Mouse (Mus musculus) frontal cortex, adult 2 months (tissue): ENCODE measurements around the gene Olfr768. TPM values are rescaled to one million over a fixed set of nuclear protein-coding genes. Genes with fewer than 3 reads are reported as not detected.
"Not testable (repeated sequence)": the region's sequence is repeated elsewhere in the genome, so short reads cannot be mapped to it uniquely, and the experiment has no call there.

ENCODE experiments used
- DNase-seq, 2 experiments: peaks; one replicate each; pipeline ENCODE4 v3.0.0; 2022; ENCODE audit warnings: low spot score in 1 of 2; ENCODE audit errors: extremely low spot score in 1 of 2
- polyA plus RNA-seq: library from polyadenylated mRNA; depleted of rRNA; stranded (reverse); fragments of >200 nt; gene quantifications from 2 replicates; pipeline ENCODE4 v1.2.3, GENCODE M21; 2012; rRNA removed

Olfr768 gene
- not detected in 2 replicates for polyA plus RNA-seq

GRCm38 (mm10) chr10:129099275-129099674 is at the start of gene Olfr768:
Gene Olfr768 (minus strand): TSS chr10:129099375.
- no peak for DNase-seq

DNA sequence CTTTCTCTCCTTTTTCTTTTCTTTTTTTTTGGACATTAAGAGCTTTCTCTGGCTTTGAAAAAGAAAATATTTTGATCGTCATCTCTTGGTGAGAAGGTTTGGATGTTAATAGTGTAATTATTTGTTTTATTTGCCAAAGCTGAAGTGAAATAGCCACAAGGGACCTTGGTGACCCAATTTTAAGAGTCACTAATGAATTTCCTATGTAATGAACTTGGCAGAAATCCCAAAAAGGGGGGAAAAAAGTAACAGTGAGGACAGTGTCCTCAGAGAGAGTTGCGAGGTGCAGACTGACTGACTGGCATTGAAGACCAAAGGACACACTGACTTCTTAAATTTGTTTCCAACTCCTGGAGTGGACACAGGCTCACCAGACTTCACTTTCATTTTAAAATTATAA is 39.7 kb upstream of the Olfr768 start, which contains the start of gene Olfr770:
Olfr770 (minus strand) TSS at position 101 of the 400 bp plus-strand sequence.
- DNase-seq = no peak

DNA sequence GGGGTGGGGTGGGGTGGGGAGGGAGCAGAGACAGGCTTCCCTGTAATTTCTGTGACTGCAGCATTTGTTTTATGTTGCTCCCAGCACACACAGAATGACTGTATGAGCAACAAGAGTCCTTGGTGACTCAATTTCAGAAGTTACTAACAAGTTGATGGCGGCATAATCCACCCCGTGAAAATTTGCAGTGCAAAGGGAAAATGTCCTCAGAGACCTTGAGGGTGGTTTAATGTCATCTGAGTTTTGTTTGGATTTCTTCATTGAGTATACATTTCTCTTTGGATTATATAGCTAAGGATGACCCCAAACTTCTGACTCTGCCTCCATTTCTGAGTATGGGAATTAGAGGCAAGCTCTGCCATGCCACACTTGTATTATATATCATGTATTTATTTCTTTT is 18.6 kb upstream of the Olfr768 start, which contains the start of gene Olfr769:
Olfr769 (minus strand) TSS at position 101 of the 400 bp plus-strand sequence.
- DNase-seq = no peak

- no peak for DNase-seq
Observed at GRCm38 (mm10) chr10:129115146-129115545, 16.0 kb upstream of the Olfr768 start.

- DNase-seq = no peak
Observed at GRCm38 (mm10) chr10:129101231-129101630, 2.1 kb upstream of the Olfr768 start.

DNA sequence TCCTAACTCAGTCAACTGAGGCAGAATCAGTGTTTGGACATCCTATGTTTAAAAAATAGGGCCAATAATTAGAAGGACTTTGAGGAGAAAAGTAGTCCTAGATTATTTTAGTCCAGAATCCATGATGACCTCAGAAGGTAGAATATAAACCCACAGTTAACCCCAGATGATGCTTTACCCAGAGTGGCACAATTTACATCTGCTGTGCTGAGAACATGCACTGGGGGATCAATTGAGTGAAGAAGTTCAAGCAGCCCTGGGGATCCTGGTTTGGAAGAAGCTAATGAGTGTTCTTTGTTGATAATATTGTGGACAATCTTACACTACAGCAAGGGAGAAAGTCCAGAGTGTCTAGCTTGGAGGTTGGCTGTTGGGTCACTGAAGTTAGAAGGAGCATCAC is 16.4 kb downstream of the Olfr768 start, which contains the start of gene Olfr767:
Olfr767 (minus strand) TSS at position 101 of the 400 bp plus-strand sequence.
- DNase-seq = not testable (repeated sequence)

- no peak for DNase-seq
Observed at GRCm38 (mm10) chr10:129068877-129069276, 30.3 kb downstream of the Olfr768 start, which contains the start of gene Olfr766-ps1. Gene Olfr766-ps1 (minus strand): TSS chr10:129068977.

GRCm38 (mm10) chr10:129049898-129050297 is 49.3 kb downstream of the Olfr768 start, which contains the start of gene Olfr765:
Gene Olfr765 (minus strand): TSS chr10:129049998.
- DNase-seq = not testable (repeated sequence)

Other genes starting within 250 kb of the Olfr768 start
- 17.0 and 17.2 TPM in 2 replicates for gene Gdf11, start 207.7 kb downstream of the Olfr768 start, polyA plus RNA-seq
- gene Cd63, start 198.4 kb downstream of the Olfr768 start, polyA plus RNA-seq = 82.7 and 95.6 TPM in 2 replicates
- gene Rdh5, start 176.5 kb downstream of the Olfr768 start, polyA plus RNA-seq = 12.3 and 15.7 TPM in 2 replicates
- gene Bloc1s1, start 175.3 kb downstream of the Olfr768 start, polyA plus RNA-seq = 233 and 273 TPM in 2 replicates
- gene Itga7, start 165.6 kb downstream of the Olfr768 start, polyA plus RNA-seq = 23.4 and 26.8 TPM in 2 replicates
- gene Mettl7b, start 138.4 kb downstream of the Olfr768 start, polyA plus RNA-seq = not detected in 2 replicates
- not detected in 2 replicates for gene Olfr9, start 109.9 kb downstream of the Olfr768 start, polyA plus RNA-seq
- 0.04 TPM in 1 of 2 replicates, not detected in the other for gene Olfr763, start 88.6 kb downstream of the Olfr768 start, polyA plus RNA-seq
- not detected in 2 replicates for gene Olfr764-ps1, start 59.5 kb downstream of the Olfr768 start, polyA plus RNA-seq
- gene Olfr765, start 49.4 kb downstream of the Olfr768 start, polyA plus RNA-seq = not detected in 2 replicates
- not detected in 2 replicates for gene Olfr766-ps1, start 30.4 kb downstream of the Olfr768 start, polyA plus RNA-seq
- gene Olfr767, start 16.5 kb downstream of the Olfr768 start, polyA plus RNA-seq = not detected in 2 replicates
- gene Olfr769, start 18.5 kb upstream of the Olfr768 start, polyA plus RNA-seq = not detected in 2 replicates
- gene Olfr770, start 39.6 kb upstream of the Olfr768 start, polyA plus RNA-seq = not detected in 2 replicates
- not detected in 2 replicates for gene Olfr771, start 65.4 kb upstream of the Olfr768 start, polyA plus RNA-seq
- not detected in 2 replicates for gene Olfr772, start 78.5 kb upstream of the Olfr768 start, polyA plus RNA-seq
- gene Olfr773, start 88.0 kb upstream of the Olfr768 start, polyA plus RNA-seq = not detected in 2 replicates
- gene Olfr774, start 136.8 kb upstream of the Olfr768 start, polyA plus RNA-seq = not detected in 2 replicates
- gene Olfr775, start 149.0 kb upstream of the Olfr768 start, polyA plus RNA-seq = 0.04 TPM in 1 of 2 replicates, not detected in the other
- gene Olfr776, start 159.8 kb upstream of the Olfr768 start, polyA plus RNA-seq = not detected in 2 replicates
- gene Olfr777, start 172.1 kb upstream of the Olfr768 start, polyA plus RNA-seq = not detected in 2 replicates
- gene Olfr780, start 218.7 kb upstream of the Olfr768 start, polyA plus RNA-seq = not detected in 2 replicates
- not detected in 2 replicates for gene Olfr781, start 229.5 kb upstream of the Olfr768 start, polyA plus RNA-seq
- not detected in 2 replicates for gene Olfr782, start 249.5 kb upstream of the Olfr768 start, polyA plus RNA-seq